Mouse (Mus musculus): Measurements from ENCODE around the gene Acbd3.
A peak's percentile ranks its signal among the peaks of the same experiment; 100 is the strongest.

Gene Acbd3

DNA sequence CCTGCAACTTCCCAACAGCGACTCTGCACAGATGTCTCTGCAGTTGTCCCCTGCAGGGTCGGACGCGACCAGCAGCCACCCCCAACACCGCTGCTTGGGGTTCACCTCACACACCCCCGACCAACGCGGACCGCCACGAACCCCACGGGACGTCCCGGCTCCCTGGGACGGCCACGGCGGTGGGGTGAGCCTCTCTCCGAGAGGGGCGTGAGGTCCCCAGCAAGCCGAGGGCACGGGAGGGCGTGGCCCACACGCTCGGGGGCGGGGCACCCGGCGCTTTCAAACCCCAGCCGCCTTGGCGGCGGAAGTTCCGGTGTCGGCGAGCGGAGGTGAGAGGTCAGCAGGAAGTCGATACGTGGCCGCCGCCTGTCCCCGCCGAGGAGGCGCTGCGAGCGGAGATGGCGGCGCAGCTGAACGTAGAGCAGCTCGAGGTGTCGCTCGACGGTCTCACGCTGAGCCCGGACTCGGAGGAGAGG is at the start of gene Acbd3:
TSS of gene Acbd3 (plus strand) at position 340 of the 476 bp plus-strand sequence.
- DNase-seq = peak; percentile 93 to 96

DNA sequence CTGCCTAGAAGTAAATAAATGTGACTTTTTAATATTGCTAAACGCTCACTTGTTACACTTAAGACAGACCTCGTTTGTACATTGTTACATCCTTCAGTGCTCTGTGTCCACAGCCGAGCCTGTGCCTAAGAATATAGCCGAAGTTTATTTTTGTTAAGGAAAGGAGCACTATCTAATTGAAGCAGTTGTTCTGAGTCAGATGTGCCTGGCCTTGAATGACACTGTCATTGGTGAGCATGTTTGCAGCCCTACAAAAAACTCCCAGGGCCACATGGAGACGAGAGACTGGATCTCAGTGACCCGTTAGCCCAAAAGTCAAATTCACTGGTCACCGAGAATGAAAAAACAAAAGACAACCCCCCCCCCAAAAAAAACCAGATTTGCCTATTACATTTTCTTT is 34.6 kb upstream of the Acbd3 start:
- no peak for DNase-seq

DNA sequence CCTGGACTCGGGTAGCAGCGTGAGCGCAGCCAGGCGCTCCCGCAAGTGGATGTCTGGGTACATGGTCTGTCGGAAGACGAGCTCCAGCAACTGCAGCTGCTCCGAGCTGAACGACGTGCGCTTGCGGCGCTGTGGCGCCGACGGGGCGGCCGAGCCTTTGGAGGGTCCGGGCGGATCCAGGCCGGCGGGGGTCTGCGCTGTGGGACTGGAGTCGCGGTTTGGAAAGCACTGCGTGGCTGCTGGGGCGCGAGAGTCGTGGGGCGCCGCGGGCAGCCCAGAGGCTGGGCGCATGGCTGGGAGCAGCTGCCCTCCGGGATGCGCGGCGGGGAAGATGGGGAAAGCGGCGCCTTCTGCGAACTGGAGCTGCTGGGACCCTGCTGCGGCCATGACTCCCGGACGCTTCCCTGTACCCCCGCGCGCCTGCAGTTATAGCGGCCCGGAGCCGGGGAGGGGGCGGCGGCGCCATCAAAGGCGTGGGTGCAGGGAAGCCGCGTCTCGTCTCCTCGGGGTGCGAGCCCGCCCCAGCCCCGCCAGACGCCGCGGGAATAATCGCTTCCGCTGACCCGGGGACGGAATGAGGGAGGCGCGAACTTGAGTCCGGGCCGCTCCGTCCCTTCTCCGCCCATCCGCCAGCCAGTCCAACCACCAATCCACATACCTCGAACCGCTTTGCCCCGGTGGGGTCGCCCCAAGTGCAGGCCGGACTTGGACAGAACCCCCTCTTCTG is 29.1 kb upstream of the Acbd3 start, which contains the start of gene Mixl1:
TSS of gene Mixl1 (minus strand) at position 409 of the 727 bp plus-strand sequence.
- DNase-seq = peak in 1 of 2 experiments; percentile 25

DNA sequence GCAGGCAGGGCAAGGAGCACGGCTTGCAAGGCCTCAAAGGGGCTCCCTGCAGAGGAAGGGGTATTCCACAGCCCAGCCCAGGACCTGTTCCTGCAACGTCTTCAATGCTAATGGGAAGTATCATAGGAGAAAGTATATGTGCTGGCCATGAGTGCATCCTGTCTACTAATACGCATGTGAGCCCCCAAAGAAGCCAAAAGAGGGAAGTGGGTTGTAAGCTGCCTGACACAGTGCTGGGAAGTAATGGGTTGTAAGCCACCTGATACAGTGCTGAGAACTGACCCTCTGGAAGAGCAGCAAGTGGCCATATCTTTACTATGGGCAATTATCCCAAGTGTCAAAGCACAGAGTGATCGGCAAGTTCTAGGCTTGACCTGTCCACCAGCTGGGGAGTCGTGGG is 27.8 kb upstream of the Acbd3 start:
- DNase-seq = no peak

DNA sequence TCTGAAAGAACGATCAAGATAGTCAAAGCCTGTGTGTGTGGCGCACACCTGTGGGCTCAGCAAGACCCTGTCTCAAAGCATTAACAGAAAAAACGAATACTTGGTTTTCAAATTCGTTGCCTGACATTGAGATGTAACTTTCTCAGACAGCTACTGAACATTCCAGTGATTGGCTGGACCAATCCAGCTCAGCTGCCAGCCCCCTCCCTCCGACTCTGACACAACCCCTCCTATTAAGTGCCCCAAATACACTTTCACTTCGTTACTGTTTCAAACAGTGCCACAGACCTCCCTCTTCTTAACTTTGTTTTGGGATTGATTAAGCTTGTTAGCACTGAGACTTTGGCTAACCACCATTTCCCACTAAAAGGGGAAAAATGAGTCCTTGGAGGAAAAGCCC is 22.4 kb upstream of the Acbd3 start:
- DNase-seq = no peak

DNA sequence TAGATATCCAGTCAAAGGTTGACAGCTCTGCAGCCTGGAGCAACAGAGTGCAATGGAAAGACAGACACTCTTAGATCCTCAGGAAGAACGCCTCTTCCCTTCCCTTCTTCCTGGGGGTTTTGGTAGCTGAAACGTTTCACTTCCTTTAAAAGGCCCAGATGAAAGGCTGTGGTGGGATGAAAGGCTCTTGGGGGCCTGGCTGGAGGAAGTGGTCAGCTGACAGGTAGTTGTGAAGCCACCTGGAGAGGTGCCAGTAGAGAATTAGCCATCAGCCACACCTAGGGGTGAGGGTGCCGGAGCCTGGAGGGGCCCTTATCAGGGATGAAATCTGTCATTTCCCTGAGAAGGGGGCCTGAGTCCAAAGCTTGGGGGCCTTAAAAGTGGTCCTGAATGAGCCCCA is 18.5 kb upstream of the Acbd3 start:
- peak in 1 of 2 experiments; percentile 23 for DNase-seq

DNA sequence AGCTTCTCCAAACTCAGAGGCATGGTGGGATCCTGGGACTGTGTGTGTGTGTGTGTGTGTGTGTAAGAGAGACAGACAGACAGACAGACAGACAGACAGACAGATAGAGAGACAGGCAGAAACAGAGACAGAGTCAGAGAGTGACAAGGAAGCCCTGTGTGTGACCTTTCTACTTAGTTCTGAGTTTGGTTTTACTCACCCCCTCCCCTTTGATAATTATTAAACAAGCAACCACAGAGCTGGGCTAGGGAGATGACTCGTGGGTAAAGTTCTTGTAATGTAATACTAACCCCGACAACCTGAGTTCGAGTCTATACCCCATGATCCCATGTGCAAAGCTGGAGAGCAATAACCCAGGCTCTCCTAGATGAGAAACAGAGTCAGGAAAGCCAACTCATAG is 18.0 kb upstream of the Acbd3 start:
- DNase-seq = peak in 1 of 2 experiments; percentile 24

DNA sequence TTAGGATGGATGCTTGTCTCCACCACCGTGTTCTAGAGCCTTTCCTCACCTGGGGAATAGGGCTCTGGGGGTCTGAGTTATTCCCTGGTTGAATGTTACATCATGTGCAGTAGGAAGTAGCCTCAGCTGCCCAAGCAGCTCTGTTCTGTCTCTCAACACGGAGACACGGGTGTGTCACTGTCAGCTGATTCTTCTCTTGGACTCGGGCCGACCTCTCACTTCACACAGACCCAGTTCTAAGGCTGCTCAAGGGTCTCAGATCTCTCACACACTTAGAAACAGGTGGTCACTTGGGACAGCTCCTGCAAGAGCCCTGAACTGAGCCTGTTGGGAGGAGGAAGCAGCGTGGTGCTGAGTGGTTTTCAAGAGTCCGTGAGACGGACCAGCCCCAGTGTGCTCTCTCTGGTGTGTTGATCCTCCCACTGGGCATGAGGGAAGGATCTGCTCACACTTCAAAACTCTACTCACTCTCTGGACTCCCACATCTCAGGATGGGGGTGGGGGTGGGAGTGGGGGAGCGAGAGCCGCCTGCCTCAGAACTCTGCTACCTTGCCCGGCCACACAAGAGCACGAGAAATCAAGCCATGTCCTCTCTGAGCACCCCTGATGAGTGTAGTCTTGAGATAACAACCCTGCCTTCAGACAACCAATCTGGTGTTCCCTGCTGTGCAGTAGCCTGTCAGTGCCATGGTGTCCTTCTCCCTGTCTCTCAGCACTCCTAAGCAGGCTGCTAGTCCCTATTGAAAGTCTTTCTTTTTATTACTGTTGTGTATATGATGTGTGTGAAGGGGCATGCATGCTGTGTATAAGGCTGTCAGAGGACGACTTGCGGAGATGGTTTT is 16.7 kb upstream of the Acbd3 start:
- no peak for DNase-seq

DNA sequence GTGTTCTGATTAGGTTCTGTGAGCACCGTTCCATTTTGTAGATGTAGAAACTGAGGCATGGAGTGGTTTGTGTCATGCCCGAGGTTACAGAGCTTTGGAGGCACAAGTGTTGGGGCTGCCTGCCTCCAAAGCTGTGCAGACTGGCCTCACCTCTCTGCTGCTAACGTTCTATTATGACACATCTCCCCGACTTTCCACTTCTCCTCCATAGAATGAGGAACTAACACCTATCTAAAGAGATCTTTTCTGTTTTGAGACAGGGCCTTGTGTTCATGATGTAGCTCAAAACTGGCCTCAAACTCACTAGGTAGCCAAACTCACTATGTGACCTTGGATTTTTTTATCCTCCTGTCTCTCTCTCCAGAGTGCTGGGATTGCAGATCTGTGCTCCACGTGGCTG is 7.1 kb upstream of the Acbd3 start:
- DNase-seq = no peak

DNA sequence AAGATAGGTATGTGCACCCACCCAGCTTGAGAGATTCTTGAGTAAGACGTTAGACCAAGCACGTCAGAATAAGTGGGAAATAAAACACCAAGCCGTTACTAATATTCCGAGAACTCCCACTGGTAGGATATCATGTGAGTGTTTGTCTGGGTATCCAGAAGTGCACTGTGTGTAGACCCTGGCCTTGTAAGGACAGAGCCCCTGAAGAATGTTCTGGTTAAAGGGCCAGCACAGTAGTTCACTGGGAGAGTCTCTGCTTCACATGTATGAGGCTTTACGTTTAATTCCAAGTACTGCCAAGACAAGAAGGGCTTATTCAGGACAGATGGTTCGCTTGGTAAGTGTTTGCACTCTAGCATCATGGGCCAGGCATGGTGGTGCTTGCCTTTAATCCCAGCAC is 6.4 kb upstream of the Acbd3 start:
- DNase-seq = no peak

DNA sequence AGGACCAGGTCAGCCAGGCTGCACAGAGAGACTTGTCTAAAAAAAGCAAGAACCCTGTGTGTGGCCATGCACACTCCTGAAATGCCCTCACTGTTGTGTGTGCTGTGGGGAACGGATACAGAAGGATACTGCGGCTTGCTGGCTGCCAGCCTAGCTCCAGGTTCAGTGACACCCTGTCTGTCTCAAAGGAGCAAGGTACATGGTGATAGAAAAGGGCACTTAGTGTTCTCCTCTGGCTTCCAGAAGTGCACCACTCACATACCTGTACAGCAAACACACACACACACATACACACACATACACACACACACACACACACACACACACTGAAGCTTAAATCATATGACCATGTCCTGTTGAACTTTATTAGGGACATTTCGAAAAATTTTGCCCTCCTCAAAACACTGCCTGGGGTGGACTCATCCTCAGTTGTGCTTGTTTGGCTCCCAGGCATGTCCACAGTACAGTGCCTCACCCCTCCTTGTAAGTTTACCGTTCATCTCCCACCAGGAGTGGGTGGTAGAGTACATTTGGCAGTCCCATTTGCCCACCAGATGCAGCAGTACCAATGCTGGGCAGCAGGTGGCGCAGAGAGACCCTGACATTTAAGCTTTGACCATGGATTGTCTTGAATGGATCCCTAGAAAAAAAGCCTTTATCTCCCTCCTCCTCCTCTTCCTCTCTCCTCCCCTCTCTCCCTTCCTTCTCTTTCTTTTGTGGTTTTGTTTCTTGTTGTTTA is 5.7 kb upstream of the Acbd3 start:
- DNase-seq = peak; percentile 77 to 93

DNA sequence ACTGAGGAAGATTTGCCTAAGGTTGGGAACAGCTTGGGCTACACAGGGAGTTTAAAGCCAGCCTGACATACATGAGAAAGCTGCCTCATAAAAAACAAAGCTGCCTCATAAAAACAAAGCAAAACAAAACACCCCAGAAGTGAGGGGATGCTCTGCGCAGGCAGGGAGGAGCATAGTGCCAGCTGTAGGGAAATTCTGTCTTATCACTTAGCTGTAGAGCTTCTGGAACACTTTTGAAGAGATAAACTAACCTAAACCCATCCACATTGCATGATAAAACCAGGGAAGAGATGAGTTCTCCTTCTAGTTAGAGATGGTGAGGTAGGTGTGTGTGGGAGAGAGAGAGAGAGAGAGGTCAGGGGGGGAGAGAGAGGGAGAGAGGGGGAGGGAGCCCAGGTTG is 3.2 kb upstream of the Acbd3 start:
- no peak for DNase-seq

DNA sequence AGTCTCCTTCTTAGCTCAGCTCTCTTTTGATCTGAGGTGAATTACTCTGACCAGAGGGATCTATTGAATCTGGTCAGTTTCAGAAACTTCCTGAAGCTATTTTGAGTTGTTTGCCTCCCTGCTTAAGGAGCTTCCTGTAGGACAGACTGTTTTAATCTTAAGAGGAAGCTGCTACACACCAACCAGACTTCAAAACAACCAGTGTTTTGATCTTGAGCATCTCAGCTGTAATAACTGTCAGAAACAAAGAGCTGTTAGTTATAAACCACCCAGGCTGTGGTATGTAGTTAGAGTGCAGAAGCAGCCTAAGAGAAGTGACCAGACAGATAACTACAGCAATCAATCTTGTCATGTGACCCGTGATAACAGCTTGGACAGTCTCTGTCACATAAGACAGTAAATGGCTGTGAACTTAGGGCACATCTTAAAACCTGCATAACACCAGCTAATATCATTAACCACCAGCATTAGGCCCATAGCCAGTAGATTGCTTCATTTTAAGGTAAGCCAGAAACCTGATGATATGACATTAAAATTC is 2.1 kb upstream of the Acbd3 start:
- DNase-seq = no peak

DNA sequence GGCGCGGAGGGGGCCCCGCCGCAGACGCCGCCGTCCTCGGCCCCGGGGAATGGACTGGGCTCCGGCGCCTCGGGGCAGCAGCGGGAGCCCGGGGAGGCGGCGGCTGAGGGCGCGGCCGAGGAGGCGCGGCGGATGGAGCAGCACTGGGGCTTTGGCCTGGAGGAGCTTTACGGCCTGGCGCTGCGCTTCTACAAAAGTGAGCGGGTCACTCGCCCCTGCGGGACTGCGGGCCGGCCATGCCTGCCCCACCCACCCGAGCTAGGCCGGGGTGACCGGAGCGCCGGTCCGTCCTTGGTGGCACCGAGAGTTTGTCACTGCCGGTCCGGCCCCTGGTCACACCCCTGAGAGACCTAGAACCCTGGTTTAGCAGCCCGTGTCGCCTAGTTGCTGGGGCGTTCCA is 340 bp downstream of the Acbd3 start:
- peak; percentile 37 to 65 for DNase-seq

DNA sequence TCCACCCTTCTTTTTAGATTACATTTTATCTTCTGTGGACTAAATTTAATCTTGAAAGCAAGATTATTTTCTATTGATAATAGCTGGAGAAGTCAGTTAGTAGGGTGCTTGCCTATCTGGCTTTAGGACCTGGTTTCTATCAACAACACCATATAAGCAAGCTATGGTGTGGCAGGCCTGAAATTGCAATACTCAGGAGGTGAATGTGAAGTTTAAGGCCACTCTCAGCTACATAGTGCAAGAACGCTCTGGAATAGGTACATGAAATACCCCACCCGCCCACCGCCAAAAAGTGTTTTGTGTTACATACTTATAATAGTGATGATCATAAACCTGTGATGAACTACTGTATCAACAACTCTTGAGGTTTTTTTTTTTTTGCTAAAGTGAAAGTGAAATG is 3.4 kb downstream of the Acbd3 start:
- no peak for DNase-seq

DNA sequence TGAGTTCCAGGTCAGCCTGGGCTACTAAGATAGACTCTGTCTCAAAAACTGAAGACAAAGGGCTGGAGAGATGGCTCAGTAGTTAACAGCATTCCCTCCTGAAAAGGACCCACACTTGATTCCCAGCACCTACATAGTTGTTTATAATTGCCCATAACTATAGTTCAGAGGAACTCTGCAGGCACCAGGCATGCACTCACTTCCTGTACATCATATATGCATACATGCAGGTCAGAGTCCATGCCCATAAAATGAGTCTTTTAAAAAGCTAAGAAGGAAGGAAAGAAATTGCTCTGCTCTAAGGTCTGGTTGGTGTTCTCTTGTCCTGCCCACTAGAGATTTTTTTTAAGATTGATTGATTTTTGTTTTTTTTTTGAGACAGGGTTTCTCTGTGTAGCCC is 22.0 kb downstream of the Acbd3 start:
- DNase-seq = no peak

DNA sequence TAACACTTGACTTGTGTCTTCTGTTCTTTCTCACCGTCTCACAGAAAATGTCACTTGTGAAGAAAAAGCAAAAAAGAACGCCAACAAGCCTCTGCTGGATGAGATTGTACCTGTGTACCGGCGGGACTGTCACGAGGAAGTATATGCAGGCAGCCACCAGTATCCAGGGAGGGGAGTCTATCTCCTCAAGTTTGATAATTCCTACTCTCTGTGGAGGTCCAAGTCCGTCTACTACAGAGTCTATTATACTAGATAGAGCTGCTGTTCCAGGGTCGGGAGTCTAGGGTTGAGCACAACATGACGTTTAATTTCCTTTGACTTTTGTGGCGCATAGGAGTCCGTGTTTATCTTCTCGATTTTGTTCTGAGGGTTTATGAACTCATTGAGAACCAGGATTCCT is 26.3 kb downstream of the Acbd3 start:
- DNase-seq = no peak

DNA sequence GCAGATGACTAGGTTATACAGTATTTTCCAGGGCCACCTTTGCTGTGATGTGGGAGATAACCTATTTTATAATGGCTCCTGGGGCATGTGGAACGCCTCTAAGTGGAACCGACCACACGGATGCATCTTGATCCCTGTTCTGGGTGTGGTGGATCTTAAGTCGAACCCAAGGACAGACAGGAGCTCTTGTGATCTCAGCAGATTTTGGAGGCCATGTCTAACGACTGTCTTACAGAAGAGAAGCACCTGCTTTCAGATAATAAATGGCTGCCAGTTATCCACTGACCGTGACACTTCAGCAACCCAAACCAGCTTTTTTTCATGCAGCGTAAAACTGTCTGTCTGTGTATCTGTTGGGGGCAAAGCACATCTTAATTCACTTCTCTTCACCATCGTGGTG is 28.5 kb downstream of the Acbd3 start:
- DNase-seq = no peak

DNA sequence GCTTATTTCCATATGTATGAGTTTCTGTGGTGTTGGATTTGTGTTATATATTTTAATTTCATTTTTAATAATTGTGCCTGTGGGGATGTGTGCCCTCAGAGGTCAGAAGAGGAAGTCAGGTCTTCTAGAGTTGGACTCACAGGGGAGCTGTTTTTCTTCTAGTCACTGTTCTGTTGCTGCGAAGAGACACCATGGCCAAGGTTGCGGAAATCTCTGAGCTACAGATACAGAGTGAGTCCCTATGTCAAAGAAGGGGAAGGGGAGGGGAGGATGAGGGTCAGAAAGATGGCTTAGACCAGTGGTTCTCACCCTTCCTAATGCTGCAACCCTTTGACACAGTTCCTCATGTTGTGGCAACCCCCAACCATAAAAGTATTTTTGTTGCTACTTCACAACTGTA is 30.9 kb downstream of the Acbd3 start:
- no peak for DNase-seq

DNA sequence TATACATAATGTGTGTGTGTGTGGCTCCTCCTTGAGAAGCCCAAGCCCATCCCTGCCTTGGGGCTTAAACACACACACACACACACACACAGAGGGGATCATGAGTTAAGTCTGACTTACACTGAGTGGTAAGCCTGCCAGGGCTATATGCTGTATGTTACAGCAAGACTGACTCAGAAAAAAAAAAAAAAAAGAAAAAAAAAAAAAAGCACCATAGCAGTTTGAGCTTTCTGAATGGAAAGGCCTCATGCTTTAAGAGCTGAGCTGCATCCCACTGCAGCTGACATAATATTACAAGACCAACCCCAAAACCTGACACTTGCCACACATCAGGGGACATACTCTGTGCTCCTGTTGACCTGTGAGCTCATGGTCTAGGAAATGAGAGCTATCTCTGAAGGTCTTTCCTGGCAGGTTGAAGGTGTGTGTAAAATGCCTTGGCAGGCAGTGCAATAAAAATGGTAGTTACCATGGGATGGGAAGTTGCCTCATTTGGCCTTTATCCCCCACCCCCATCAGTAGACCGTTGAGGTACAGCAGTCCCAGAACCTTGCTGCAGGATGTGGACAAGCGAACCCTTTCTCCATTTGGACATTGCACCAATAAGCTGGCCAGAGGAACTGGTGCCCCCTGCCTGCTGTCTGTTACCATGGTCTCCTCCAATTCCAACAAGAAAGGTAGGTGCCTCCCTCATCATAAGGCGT is 31.6 kb downstream of the Acbd3 start:
- no peak for DNase-seq

DNA sequence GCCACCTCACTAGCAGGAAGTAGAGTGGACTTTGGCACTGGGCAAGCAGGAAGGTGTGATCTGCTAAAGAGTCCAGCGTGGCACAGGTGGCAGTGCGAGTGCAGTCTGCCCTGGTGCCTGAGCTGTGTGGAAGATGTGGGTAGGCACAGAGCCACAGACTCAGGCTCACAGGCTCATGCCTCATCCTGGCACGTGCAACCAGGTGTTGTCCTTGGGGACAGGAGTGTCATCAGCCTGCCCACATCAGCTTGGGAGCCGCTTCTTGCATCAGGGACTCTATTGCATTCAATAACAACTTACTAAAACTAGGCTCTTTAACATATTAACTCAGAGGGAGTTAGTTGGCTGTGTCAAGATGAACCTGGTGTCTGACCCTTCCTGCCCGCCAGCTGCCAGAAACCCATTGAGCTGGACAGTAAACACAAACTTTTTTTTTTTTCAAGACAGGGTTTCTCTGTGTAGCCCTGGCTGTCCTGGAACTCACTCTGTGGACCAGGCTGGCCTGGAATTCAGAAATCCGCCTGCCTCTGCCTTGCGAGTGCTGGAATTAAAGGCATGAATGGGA is 32.2 kb downstream of the Acbd3 start:
- DNase-seq = peak; percentile 60 to 63

DNA sequence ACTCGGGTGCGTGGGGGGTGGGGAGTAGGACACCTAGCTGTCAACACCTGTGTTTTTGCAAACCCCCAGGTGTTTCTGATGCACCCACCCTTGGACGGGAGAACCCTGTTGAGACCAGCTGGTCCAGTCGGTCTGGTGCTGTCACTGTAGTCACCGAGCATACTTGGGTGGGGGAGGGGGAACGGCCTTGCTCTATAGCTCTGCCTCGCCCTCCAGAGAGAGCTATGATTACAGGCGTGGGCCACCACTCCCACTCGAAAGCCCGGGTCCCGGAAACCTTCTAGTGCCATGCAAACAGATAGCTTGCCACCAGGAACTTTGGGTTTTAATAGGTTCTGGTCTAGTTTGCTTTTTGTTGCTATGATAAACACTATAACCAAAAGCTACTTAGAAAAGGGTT is 36.3 kb downstream of the Acbd3 start:
- DNase-seq = no peak
